Mouse (Mus musculus) gastrocnemius, postnatal 36 days (tissue): ENCODE measurements around the gene Rab3gap1. TPM values are rescaled to one million over a fixed set of nuclear protein-coding genes. Genes with fewer than 3 reads are reported as not detected.

Experiments used
- DNase-seq, 2 experiments: peaks; one replicate each; pipeline ENCODE4 v3.0.0; 2022
- intact Hi-C: fragments of 180-260 bp; cut with DNase I; formaldehyde crosslinking; loops from one replicate; pipeline ENCODE4 v1.15.1; 2025
- long read RNA-seq, 2 experiments: library from polyadenylated mRNA; stranded (forward); transcript quantifications; one replicate each; pipeline ENCODE4 v2.0.0; 2021
- total RNA-seq, 2 experiments: library from RNA; stranded (reverse); gene quantifications; 2 replicates each; pipeline ENCODE4 v1.2.3; 2021

Rab3gap1 gene
- 10 to 100 TPM; 22.8 TPM for total RNA-seq
- long read RNA-seq, experiment 1, full-length matches to known transcripts, result 2 of 8 reads
- long read RNA-seq, experiment 1, partial matches to known transcripts, result 2 of 8 reads
- long read RNA-seq, experiment 1, other reads (novel, unspliced or antisense), result 4 of 8 reads
- long read RNA-seq, experiment 2, full-length matches to known transcripts, result 4 of 9 reads
- long read RNA-seq, experiment 2, partial matches to known transcripts, result 2 of 9 reads
- long read RNA-seq, experiment 2, other reads (novel, unspliced or antisense), result 3 of 9 reads

GRCm38 (mm10) chr1:127868300-127869261 is at the start of gene Rab3gap1:
Gene Rab3gap1 (plus strand): TSS chr1:127868773.
- intact Hi-C loops, result no loop called here

GRCm38 (mm10) chr1:127827325-127827724 is 41.2 kb upstream of the Rab3gap1 start:
- intact Hi-C loops, result loop anchor here (5.0 to 10.0 kb wide), 4 partner anchors 95 to 997 kb away; no protein-coding TSS in a partner anchor
- no peak for DNase-seq

More at GRCm38 (mm10) chr1:127868300-127869261, at the start of gene Rab3gap1:
- peak; percentile 77 to 86 for DNase-seq

- intact Hi-C loops, result no loop called here
- DNase-seq, result no peak
Measured at GRCm38 (mm10) chr1:127830215-127830921, 38.2 kb upstream of the Rab3gap1 start.

- intact Hi-C loops, result no loop called here
- no peak for DNase-seq
Measured at GRCm38 (mm10) chr1:127833714-127834113, 34.9 kb upstream of the Rab3gap1 start.

GRCm38 (mm10) chr1:127834202-127834601 is 34.4 kb upstream of the Rab3gap1 start:
- DNase-seq, result no peak
- intact Hi-C loops, result no loop called here

GRCm38 (mm10) chr1:127836619-127837018 is 32.0 kb upstream of the Rab3gap1 start:
- DNase-seq, result no peak
- intact Hi-C loops, result no loop called here

DNA sequence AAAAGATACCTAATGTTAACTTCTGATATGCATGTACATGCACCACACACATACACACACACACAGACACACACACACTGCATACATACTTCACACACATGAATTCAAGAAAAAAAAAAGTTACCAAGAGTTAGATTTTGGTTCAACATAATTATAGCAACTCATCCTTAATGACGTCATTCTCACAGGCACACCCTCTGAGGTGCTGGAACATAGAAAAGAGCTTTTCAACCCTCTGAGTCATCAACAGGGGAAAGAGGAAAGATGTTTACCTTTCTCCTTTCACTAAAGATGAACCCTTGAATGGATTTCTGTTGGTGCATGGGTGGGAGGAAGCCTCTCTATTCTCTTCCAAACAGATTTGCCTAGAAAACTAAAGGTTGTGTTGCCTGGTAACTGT is 30.0 kb upstream of the Rab3gap1 start:
- no peak for DNase-seq
- intact Hi-C loops, result no loop called here

DNA sequence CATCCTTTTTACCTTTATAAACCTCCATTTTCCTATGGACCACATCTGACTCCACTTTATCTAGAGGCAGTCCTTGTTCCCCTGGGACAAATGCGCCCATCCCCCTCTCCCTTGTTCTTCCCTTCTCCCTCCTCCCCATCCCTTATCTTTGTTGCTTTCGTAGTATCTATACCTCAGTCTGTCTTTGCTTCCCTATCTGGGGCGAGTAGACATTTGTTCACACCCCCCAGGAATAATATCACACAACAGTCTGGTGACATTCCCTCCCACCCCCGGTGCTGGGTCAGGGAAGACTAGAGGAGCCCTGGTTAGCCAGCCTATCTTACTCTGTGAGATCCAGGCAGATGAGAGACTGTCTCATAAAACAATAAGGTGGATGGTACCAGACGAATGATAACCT is 23.1 kb upstream of the Rab3gap1 start:
- no peak for DNase-seq
- intact Hi-C loops, result no loop called here

DNA sequence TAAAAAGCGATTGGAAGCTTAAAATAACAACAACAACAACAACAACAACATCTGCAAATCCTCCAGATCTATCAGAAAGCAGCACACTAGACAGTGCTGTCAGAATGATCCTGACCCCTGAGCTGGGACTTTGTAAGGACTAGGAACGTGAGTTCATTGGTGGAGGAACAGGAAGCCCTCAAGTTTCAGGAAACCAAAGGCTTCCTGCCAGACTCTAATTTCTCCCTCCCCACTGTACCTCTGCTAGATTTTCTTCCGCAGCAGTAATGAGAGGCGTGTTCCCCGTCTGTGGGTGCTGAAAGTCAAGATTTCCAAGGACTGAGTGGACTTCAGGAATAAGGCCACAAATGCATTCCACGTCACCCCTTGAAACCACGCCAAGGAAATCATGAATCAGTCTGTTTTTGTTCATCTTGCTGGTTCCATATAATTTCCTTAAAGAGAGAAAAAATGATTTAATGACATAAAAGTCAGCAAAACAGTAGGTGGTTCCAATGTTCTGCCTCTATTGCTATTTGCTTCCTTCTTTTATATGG is 18.4 kb upstream of the Rab3gap1 start:
- intact Hi-C loops, result no loop called here

DNA sequence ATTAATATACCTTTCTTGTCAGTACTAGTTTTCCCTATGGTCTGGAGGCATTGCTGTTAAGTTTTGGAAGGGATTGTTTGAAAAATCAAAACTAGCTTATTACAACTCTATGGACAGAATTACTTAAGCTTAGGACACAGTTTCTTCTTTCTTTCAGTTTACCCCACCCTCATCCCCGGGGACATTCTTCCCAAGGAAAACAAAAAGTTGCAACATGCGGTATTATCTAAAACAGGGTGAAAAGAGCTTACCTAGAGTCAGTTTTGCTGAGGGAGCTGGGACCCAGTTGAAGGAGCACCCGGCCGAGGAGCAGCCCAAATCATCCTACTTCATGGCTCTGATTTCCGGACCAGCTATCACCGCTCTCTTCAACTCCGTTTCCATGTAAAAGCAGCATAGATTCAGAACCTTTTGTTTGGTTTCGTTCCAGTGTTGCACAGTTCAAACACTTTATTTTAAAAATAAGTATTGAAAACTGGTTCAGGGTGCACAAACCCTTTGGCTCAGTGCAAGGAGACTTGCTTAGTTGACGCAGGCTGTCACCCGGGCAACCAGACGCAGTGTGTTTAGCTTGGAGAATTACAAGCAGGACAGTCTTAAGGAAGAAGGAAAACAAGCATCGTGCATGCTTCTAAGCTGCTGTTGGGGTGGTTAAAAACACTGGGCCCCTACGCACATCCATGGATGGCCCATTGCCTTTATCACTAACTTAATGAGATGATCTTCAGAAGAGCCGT is 13.9 kb upstream of the Rab3gap1 start, which contains the start of gene Map3k19:
Gene Map3k19, minus strand, starts transcription at position 546 of the 737 bp plus-strand sequence.
- intact Hi-C loops, result no loop called here
- DNase-seq, result peak; percentile 14 to 15

More for the DNA sequence above, 18.4 kb upstream of the Rab3gap1 start:
- DNase-seq, result no peak

DNA sequence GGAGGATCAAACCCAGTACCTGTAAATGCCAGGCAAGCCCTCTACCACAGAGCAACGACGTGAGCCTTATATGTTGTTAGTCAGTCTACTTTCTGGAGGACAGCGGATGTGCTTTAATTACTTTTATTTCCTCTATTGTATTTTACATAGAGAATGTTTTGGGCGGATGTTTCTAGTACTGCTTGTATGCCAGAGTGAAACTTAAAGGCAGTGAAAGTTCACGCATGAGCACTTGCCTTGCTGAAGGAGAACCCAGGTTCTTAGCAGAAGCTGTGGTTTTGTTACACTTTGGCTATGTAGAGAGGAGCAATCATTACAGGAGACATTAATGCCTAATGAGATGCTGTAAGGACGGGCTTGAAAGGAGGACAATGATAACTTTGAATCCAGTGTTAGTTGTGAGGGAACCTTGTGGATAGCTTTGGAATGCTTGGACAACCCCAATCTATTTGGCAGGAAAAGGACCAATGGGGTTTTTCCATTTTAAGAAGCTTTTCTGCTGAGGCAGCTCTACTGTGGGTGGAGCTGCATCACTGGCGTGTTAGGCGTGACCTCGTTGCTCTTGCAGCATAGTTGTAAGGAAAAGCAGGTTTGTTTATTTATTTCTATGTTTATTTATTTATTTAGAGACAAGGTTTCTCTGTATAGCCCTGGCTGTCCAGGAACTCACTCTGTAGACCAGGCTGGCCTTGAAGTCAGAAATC is 9.5 kb upstream of the Rab3gap1 start:
- intact Hi-C loops, result no loop called here

DNA sequence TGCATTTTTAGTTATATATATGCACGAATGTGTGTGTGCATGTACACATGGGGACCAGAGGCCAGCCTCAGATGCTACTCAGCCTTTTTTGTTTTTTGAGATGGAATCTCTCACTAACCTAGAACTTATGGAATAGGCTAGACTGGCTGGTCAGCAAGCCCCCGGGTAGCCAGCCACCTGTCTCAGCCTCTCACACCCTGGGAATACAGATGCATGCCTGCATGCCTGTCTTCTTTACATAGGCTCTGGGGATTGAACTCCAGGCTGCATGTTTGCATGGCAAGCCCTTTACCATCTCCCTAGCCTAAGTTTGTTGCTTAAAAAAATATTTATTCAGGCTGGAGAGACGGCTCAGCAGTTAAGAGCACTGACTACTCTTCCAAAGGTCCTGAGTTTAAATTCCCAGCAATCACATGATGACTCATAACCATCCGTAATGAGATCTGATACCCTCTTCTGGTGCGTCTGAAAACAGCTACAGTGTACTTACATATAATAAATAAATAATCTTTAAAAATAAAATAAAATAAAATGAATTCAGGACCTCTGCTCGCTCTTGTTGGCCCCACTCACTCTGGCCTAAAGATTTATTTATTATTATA is 8.7 kb upstream of the Rab3gap1 start:
- no peak for DNase-seq
- intact Hi-C loops, result no loop called here

More for the DNA sequence above, 9.5 kb upstream of the Rab3gap1 start:
- DNase-seq, result no peak

DNA sequence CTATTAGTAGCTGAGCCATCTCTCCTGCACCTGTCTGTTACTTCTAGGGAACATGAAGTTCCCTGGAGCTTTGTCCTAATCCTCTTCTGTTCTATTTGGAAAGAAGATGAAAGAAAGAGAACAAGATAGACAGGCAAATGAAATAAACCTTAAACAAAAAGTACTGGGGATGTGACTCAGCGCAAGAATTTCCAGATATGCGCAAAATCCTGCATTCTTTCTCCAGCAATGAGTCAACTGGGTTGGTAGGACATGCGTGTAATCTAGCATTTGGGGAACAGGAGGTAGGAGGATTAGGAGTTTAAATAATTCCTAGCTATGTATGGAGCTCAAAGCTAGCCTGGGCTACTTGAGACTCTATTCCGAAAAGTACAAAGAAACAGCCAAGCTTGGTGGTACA is 8.1 kb upstream of the Rab3gap1 start:
- no peak for DNase-seq
- intact Hi-C loops, result no loop called here

- intact Hi-C loops, result no loop called here
- no peak for DNase-seq
Measured at GRCm38 (mm10) chr1:127861900-127862299, 6.7 kb upstream of the Rab3gap1 start.

DNA sequence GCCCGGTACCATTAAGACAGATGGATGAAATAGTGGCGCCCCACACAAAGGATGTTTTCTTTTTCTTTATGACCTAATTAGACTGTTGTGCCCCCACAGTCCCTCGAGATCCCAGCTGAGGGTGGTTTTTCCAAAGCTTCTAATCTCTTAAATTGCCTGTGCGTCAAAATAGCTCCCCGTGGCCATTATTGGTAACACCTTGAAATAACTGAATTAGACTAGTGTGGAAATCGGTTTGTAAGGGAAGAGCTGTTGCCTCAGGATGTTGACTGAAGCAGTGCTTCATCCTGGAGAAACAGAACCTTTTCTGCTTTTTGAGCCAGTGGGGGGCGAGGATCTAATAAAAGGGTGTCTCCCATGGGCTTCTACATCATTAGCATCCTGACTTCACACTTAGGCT is 4.8 kb upstream of the Rab3gap1 start:
- no peak for DNase-seq
- intact Hi-C loops, result no loop called here

GRCm38 (mm10) chr1:127869276-127869675 is 703 bp downstream of the Rab3gap1 start:
- intact Hi-C loops, result no loop called here
- no peak for DNase-seq

- intact Hi-C loops, result no loop called here
- DNase-seq, result no peak
Measured at GRCm38 (mm10) chr1:127899401-127899800, 30.8 kb downstream of the Rab3gap1 start.

- no peak for DNase-seq
- intact Hi-C loops, result no loop called here
Measured at GRCm38 (mm10) chr1:127904774-127905385, 36.3 kb downstream of the Rab3gap1 start.
